Mouse (Mus musculus): Measurements from ENCODE around the gene Ets1. TPM values are rescaled to one million over a fixed set of nuclear protein-coding genes. Genes with fewer than 3 reads are reported as not detected.

Gene Ets1
- polyA plus RNA-seq, 1 experiment from 2014 or later, result 14.5 TPM

DNA sequence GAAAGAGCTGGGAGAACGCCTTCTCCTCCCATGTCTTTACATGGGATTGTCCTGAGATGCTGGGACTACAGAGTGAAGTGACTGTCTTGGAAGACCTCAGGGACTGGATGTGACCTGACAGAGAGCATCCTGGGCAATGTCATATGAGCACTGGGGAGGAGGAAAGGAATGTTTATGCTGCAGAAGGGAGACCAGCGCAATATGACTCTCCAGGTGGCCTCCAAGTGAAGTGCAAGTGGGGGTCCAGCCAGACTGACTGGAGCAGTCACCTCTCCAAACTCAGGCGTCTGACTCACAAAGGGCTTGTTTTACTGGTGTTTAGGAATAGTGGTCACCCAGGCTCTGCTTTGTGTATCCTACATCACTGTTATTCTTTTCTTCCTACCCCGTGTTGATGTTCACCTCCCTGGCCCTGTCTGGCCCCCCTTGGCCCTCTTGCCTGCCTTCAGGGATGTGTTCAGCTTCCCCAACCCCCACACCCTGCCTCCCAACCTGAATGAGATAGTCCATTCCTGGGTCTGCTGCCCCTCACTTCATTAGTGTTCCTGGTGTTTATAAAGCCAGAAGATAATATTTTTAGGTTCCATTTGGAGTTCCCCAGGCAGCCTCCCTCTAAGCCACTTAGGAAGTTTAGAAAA lies 42.2 kb downstream of the Ets1 start:
- H3K9ac ChIP-seq (ENCODE audit: low read length), result no peak overlapping the region
- peaks cover 7% of the 10 kb centered on the region; the same call in 1 of the 2 replicates for H3K4me1 ChIP-seq (ENCODE audit: control insufficient read depth, insufficient read depth, low read length)
- ATAC-seq (no peak), DNase-seq (ENCODE audit: low spot score) (no peak)
- no peak overlapping the region for H3K27ac ChIP-seq (ENCODE audit: low read depth, low read length)
- H3K36me3 ChIP-seq (ENCODE audit: control insufficient read depth, insufficient read depth, low read length), result no peaks in the 10 kb centered on the region
- peaks cover 81% of the 10 kb centered on the region for H3K27me3 ChIP-seq (replicated peaks; ENCODE audit: control insufficient read depth, insufficient read depth, low read length)
- H3K9me3 ChIP-seq (replicated peaks; ENCODE audit: control insufficient read depth, low read length), result no peaks in the 10 kb centered on the region
- 58% methylated on average over 4 of the region's 4 CpGs for WGBS
- H3K4me3 ChIP-seq (ENCODE audit: low read depth, low read length), result no peak overlapping the region
- H3K4me2 ChIP-seq (ENCODE audit: low read length), result no peak overlapping the region

DNA sequence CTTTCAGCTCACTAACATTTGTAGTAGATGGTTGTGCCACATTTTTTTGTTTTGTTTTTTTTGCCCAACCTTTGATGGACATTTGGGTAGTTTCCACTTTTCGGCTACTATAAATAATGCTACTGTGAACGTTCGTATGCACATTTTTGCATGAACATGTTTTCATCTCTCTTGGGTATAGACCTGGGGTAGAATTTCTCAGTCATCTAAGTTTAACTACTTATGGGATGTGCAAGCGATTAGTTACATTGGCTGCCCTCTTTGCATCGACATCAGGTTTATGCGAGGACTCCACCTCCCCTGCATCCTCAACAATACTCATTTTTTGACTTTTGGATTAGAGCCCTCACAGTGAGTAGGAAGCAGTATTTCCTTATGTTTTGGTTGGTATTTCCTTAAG lies 43.5 kb downstream of the Ets1 start:
- DNase-seq (ENCODE audit: low spot score) (no peak), ATAC-seq (no peak)
- 84% methylated on average over 6 of the region's 6 CpGs for WGBS
- Histone ChIP-seq H3K27ac (ENCODE audit: low read depth, low read length) (no peak overlapping the region), H3K4me2 (ENCODE audit: low read length) (no peak overlapping the region), H3K4me1 (ENCODE audit: control insufficient read depth, insufficient read depth, low read length) (peaks cover 7% of the 10 kb centered on the region; the same call in 1 of the 2 replicates), H3K36me3 (ENCODE audit: control insufficient read depth, insufficient read depth, low read length) (no peaks in the 10 kb centered on the region), H3K9me3 (replicated peaks; ENCODE audit: control insufficient read depth, low read length) (no peaks in the 10 kb centered on the region), H3K4me3 (ENCODE audit: low read depth, low read length) (no peak overlapping the region), H3K27me3 (replicated peaks; ENCODE audit: control insufficient read depth, insufficient read depth, low read length) (peaks cover 83% of the 10 kb centered on the region), H3K9ac (ENCODE audit: low read length) (no peak overlapping the region)

DNA sequence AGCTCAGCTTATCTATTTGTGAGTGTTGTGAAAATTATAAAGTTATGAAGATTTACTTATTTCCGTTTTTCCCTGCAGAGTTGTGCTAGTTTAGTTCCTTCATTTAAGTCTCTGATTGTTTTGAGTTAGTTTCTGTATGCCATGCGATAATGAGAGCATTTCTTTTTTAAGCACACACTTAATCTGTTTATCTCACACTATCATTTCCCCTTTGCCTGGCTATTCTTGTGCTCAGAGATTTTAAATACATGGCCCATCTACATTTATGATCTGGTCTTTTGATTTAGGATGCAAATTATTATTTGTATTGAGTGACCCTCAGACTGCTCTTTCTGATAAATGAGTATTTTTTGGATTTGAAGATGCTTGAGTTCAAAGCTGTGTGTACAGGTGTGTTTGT lies 44.2 kb downstream of the Ets1 start:
- ATAC-seq, result no peak

DNA sequence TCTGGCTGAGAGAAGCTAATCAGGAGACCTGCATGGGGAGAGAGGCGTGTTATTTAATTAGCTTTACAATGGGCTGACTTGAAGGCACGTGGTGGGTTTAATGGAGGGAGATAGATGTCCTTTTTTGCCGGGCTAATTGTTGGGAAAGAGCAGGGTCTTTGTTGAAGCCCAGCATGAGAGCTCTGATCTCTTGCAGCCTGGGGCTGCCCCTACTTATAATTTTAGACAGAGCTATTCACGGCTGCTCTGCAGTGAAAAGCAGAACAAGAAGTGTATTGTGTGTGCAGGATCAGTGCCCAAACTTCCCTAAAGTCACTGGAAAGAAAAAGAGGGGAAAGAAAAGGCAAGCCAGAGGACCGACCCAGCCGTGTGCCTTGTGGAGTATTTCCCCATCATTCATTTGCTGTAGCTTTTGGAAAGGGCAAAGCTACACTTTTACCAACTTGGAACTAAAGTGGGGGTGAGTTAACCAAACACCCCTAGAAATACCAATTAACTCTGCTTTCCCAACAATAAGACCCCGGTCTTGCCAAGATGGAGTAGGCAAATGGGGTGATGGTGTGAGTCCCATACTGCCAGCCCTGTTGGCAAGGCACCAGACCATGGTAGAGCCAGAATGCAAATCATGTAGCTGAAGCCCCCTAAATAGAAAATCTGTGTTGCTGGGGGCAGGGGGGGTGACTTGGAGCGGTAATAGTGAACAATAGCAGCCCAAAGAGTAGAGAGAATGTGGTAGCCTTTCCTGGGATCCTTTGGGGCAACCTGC lies 50.0 kb downstream of the Ets1 start:
- Histone ChIP-seq H3K4me3 (ENCODE audit: low read depth, low read length) (no peak overlapping the region), H3K4me2 (ENCODE audit: low read length) (no peak overlapping the region), H3K27me3 (replicated peaks; ENCODE audit: control insufficient read depth, insufficient read depth, low read length) (peaks cover 80% of the 10 kb centered on the region), H3K36me3 (ENCODE audit: control insufficient read depth, insufficient read depth, low read length) (no peaks in the 10 kb centered on the region), H3K27ac (ENCODE audit: low read depth, low read length) (no peak overlapping the region), H3K9me3 (replicated peaks; ENCODE audit: control insufficient read depth, low read length) (no peaks in the 10 kb centered on the region), H3K4me1 (ENCODE audit: control insufficient read depth, insufficient read depth, low read length) (peaks cover 13% of the 10 kb centered on the region; the same call in 1 of the 2 replicates), H3K9ac (ENCODE audit: low read length) (no peak overlapping the region)
- ATAC-seq, result peak; percentile 92
- WGBS, result 2% methylated on average over 8 of the region's 8 CpGs
- peak; percentile 87 for DNase-seq (ENCODE audit: low spot score)

More for the DNA sequence above, 44.2 kb downstream of the Ets1 start:
- Histone ChIP-seq H3K4me1 (ENCODE audit: control insufficient read depth, insufficient read depth, low read length) (peaks cover 7% of the 10 kb centered on the region; the same call in 1 of the 2 replicates), H3K9ac (ENCODE audit: low read length) (no peak overlapping the region), H3K27ac (ENCODE audit: low read depth, low read length) (no peak overlapping the region), H3K4me2 (ENCODE audit: low read length) (no peak overlapping the region), H3K4me3 (ENCODE audit: low read depth, low read length) (no peak overlapping the region), H3K27me3 (replicated peaks; ENCODE audit: control insufficient read depth, insufficient read depth, low read length) (peaks cover 83% of the 10 kb centered on the region), H3K9me3 (replicated peaks; ENCODE audit: control insufficient read depth, low read length) (no peaks in the 10 kb centered on the region), H3K36me3 (ENCODE audit: control insufficient read depth, insufficient read depth, low read length) (no peaks in the 10 kb centered on the region)
- 87% methylated on average over 2 of the region's 2 CpGs for WGBS
- no peak for DNase-seq (ENCODE audit: low spot score)

DNA sequence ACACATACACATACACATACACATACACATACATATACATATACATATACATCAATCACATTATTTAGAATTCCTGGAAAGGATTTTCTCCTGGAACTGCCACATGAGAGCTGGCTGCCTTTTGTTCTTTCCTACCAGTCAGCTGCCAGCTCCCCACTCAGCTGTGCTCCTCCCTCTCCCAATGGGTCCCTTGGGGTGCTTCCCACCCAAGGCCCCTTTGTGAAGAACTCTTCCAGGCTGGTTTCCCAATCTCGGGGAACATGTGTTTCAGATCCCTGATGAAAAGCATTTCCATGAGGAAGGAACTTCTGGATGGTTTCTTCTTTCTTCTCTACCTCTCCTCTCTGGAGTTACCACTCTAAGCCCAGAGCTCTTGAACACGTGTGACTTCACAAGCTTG lies 52.3 kb downstream of the Ets1 start:
- DNase-seq (ENCODE audit: low spot score) (no peak), ATAC-seq (no peak)
- Histone ChIP-seq H3K9me3 (replicated peaks; ENCODE audit: control insufficient read depth, low read length) (no peaks in the 10 kb centered on the region), H3K9ac (ENCODE audit: low read length) (no peak overlapping the region), H3K4me1 (ENCODE audit: control insufficient read depth, insufficient read depth, low read length) (peaks cover 13% of the 10 kb centered on the region; the same call in 1 of the 2 replicates), H3K27me3 (replicated peaks; ENCODE audit: control insufficient read depth, insufficient read depth, low read length) (peaks cover 80% of the 10 kb centered on the region), H3K27ac (ENCODE audit: low read depth, low read length) (no peak overlapping the region), H3K4me2 (ENCODE audit: low read length) (no peak overlapping the region), H3K36me3 (ENCODE audit: control insufficient read depth, insufficient read depth, low read length) (no peaks in the 10 kb centered on the region), H3K4me3 (ENCODE audit: low read depth, low read length) (no peak overlapping the region)
- WGBS, result 65% methylated on average over 2 of the region's 2 CpGs

DNA sequence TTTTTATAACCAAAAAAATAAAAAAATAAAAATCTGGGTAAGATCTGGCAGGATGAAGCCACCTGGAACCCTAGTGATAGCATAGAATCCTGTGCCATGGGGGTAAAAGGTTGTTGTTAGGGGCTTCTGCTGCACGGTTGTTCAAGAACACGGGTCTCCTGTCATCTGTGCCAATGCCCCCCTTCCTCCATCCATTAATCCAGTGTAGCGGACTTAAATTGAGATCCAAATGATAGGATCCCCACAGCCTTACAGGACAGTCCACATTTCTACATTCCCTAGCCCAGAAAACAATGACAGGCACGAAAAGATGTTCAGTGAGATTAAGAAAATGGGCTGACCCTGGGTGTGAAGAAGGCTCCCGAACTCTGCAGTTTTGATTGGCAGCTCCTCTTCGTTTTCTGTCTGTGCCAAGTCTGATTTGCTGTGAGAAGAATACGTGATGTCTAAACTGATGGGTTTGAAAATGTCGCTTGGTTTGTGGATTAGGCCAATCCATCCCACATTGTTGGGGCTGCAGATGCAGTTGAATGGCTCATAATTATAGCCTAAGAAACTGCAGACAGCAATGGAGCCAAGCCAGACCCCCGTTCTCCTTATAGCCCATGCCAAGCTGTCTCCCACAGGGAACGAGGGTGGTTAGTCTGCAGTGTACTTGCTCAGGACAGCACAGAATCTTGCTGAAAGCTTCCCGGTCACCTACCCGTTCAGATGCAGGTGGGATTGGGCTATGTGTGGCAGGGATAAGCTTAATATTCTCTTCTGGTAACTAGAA lies 55.3 kb downstream of the Ets1 start:
- Histone ChIP-seq H3K4me3 (ENCODE audit: low read depth, low read length) (no peak overlapping the region), H3K27me3 (replicated peaks; ENCODE audit: control insufficient read depth, insufficient read depth, low read length) (peaks cover 84% of the 10 kb centered on the region), H3K36me3 (ENCODE audit: control insufficient read depth, insufficient read depth, low read length) (no peaks in the 10 kb centered on the region), H3K9ac (ENCODE audit: low read length) (no peak overlapping the region), H3K9me3 (replicated peaks; ENCODE audit: control insufficient read depth, low read length) (no peaks in the 10 kb centered on the region), H3K4me2 (ENCODE audit: low read length) (no peak overlapping the region), H3K4me1 (ENCODE audit: control insufficient read depth, insufficient read depth, low read length) (peaks cover 7% of the 10 kb centered on the region; the same call in 1 of the 2 replicates), H3K27ac (ENCODE audit: low read depth, low read length) (no peak overlapping the region)
- DNase-seq (ENCODE audit: low spot score), result peak; percentile 75
- WGBS, result 37% methylated on average over 12 of the region's 12 CpGs
- peak; percentile 30; the same call in 1 of the 2 replicates for ATAC-seq

DNA sequence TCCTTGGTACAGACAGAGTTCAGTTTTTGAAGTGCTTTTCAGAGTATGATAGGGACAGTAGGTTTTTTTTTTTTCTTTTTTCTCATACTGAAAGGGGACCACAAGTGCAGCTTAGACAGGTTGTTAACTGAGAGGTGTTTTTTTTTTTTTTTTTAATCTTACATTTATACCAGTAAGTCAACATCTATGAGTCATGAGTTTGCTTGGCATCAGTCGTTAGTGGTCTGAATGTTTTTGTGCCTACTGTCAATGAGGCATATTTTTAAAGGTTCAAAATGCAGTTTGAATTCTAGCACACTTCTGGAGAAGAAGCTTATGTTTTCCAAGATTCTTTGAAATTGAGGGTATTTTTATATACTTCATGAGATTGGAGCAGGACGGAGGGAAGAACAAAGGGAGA lies 56.9 kb downstream of the Ets1 start:
- no peak overlapping the region for H3K27ac ChIP-seq (ENCODE audit: low read depth, low read length)
- no peak overlapping the region for H3K4me2 ChIP-seq (ENCODE audit: low read length)
- H3K4me3 ChIP-seq (ENCODE audit: low read depth, low read length), result no peak overlapping the region
- peaks cover 72% of the 10 kb centered on the region for H3K27me3 ChIP-seq (replicated peaks; ENCODE audit: control insufficient read depth, insufficient read depth, low read length)
- no peaks in the 10 kb centered on the region for H3K36me3 ChIP-seq (ENCODE audit: control insufficient read depth, insufficient read depth, low read length)
- H3K9ac ChIP-seq (ENCODE audit: low read length), result no peak overlapping the region
- ATAC-seq, result no peak
- H3K4me1 ChIP-seq (ENCODE audit: control insufficient read depth, insufficient read depth, low read length), result peaks cover 3% of the 10 kb centered on the region; the same call in 1 of the 2 replicates
- H3K9me3 ChIP-seq (replicated peaks; ENCODE audit: control insufficient read depth, low read length), result no peaks in the 10 kb centered on the region
- no peak for DNase-seq (ENCODE audit: low spot score)
- 78% methylated on average over 2 of the region's 2 CpGs for WGBS

DNA sequence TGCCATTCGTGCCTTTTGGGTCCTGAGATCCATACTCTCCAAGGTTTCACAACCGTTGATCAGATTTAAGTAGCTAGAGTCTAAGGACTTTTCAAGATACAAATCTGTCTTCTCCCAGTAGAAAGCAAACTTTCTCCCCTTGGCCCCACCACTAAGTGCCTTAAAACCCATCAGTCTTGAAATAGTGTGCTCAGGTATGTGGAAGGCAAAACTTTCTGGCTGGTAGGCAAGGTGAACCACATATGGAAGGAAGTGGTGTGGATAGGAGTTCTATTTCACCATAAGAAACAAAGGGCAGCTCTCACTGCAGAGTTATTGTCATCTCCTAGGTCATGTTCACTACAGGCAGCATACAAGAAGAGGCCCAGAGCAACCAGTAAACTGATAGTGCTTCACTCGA lies 57.4 kb downstream of the Ets1 start:
- H3K27me3 ChIP-seq (replicated peaks; ENCODE audit: control insufficient read depth, insufficient read depth, low read length), result peaks cover 68% of the 10 kb centered on the region
- no peak overlapping the region for H3K4me2 ChIP-seq (ENCODE audit: low read length)
- H3K4me3 ChIP-seq (ENCODE audit: low read depth, low read length), result no peak overlapping the region
- no peak overlapping the region for H3K9ac ChIP-seq (ENCODE audit: low read length)
- no peak for DNase-seq (ENCODE audit: low spot score)
- H3K9me3 ChIP-seq (replicated peaks; ENCODE audit: control insufficient read depth, low read length), result no peaks in the 10 kb centered on the region
- WGBS, result 75% methylated on average over 3 of the region's 3 CpGs
- no peak for ATAC-seq
- H3K27ac ChIP-seq (ENCODE audit: low read depth, low read length), result no peak overlapping the region
- H3K36me3 ChIP-seq (ENCODE audit: control insufficient read depth, insufficient read depth, low read length), result no peaks in the 10 kb centered on the region
- H3K4me1 ChIP-seq (ENCODE audit: control insufficient read depth, insufficient read depth, low read length), result peaks cover 3% of the 10 kb centered on the region; the same call in 1 of the 2 replicates
